Mouse (Mus musculus) stomach, embryonic 15.5 days (tissue): Measurements from ENCODE around the gene Harbi1. TPM values are rescaled to one million over a fixed set of nuclear protein-coding genes. Genes with fewer than 3 reads are reported as not detected.
A peak's percentile ranks its signal among the peaks of the same experiment; 100 is the strongest.

Experiments
- ATAC-seq: fragments of 200-750 bp; cut with Nextera tagmentation; 2 replicates; pipeline ENCODE4 v1.8.0; 2017; ENCODE audit warnings: low read depth, moderate number of reproducible peaks, moderate TSS enrichment; ENCODE audit not compliant: insufficient read depth, low FRiP score
- H3K27ac ChIP-seq: fragments of 300-500 bp; sonication (generic); 2 replicates; pipeline ENCODE4 v1.5.1; 2015; ENCODE audit warnings: mild to moderate bottlenecking, inconsistent platforms
- H3K27me3 ChIP-seq: fragments of 300-500 bp; sonication (generic); replicated peaks from 2 replicates; pipeline ENCODE4 v1.6.1; 2015; ENCODE audit warnings: inconsistent platforms
- H3K36me3 ChIP-seq: fragments of 300-500 bp; sonication (generic); 2 replicates; pipeline ENCODE4 v1.6.1; 2015; ENCODE audit warnings: inconsistent platforms
- H3K4me1 ChIP-seq: fragments of 300-500 bp; sonication (generic); 2 replicates; pipeline ENCODE4 v1.6.1; 2015; ENCODE audit warnings: inconsistent platforms
- H3K4me2 ChIP-seq: fragments of 300-500 bp; sonication (generic); 2 replicates; pipeline ENCODE4 v1.6.1; 2015; ENCODE audit warnings: mild to moderate bottlenecking, inconsistent platforms
- H3K4me3 ChIP-seq: fragments of 300-500 bp; sonication (generic); replicated peaks from 2 replicates; pipeline ENCODE4 v1.5.1; 2015; ENCODE audit warnings: inconsistent platforms
- H3K9ac ChIP-seq: fragments of 300-500 bp; sonication (generic); 2 replicates; pipeline ENCODE4 v1.6.1; 2015; ENCODE audit warnings: inconsistent platforms
- H3K9me3 ChIP-seq: fragments of 300-500 bp; sonication (generic); 2 replicates; pipeline ENCODE4 v1.6.1; 2016; ENCODE audit warnings: inconsistent platforms
- WGBS: fragments of 180-500 bp; shearing (Covaris S2); methylation state at CpG from one replicate; pipeline ENCODE4 v1.1.7; 2015; 5-methylcytosine and 5-hydroxymethylcytosine counted together
- polyA plus RNA-seq: library from polyadenylated mRNA; unstranded; fragments of >200 nt; fragmentation: Nextera tagmentation; extraction: Ambion mirVana; gene quantifications from 2 replicates; pipeline ENCODE4 v1.2.1, GENCODE M21; 2015

Gene Harbi1
- 21.3 and 21.8 TPM in 2 replicates for polyA plus RNA-seq

DNA sequence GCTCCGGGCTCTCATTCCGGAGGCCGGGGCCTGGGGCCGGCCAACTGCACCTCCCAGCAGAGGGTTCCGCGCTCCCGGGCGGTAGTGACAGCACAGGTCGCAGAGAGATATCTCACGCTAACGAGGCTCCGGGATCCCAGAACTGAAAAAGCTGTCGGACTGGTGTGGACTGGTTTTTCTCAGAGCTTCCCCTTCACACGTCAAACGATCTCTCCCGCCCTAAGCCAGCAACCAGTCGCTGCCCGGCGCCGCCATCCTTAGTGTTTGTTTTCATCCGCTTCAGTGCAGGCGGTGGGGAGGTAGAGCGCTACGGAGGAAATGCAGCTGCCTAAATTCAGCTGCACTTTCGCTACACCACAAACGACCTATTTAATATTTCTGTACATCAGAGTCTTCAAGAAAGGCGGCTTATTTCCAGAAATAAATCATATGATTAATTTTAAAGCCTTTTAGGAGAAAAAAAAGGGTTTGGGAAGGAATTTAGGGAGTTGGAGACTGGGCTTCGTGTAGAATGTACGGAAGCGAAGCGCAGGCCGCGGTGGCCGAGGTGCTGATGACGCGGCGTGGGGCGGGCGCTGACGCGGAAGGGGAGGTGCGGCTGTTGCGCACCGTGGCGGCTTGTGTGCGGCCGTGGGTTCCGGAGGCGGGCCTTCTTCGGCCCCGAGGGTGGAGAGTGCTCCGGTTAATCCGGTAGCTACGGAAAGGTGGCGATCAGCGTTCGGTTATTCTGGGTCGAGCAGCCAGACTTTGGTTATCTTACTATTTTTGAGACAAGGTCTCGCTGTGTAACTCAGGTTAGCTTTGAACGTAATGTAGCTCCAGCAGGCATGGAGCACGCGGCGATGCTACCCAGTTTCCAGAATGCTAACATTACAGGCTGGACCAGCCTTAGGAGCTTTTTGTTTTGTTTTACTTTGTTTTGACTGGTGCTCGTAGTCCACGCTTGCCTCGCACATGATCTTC lies at the start of gene Harbi1, which contains the start of gene Atg13:
Gene Harbi1, plus strand, starts transcription at position 581 of the 963 bp plus-strand sequence.
Gene Atg13, minus strand, starts transcription at position 305 of the 963 bp plus-strand sequence.
- Histone ChIP-seq H3K27ac (peak within 1 kb of the TSS; percentile 88), H3K36me3 (no peaks in the 10 kb centered on the region), H3K9me3 (no peaks in the 10 kb centered on the region), H3K9ac (peak within 1 kb of the TSS; percentile 80), H3K4me3 (peak within 1 kb of the TSS; percentile 99), H3K27me3 (no peaks in the 10 kb centered on the region), H3K4me1 (peaks cover 2% of the 10 kb centered on the region; the same call in 1 of the 2 replicates), H3K4me2 (peak within 1 kb of the TSS; percentile 84)
- ATAC-seq: peak; percentile 98
- WGBS: under 1% methylated on average over 66 of the region's 66 CpGs

DNA sequence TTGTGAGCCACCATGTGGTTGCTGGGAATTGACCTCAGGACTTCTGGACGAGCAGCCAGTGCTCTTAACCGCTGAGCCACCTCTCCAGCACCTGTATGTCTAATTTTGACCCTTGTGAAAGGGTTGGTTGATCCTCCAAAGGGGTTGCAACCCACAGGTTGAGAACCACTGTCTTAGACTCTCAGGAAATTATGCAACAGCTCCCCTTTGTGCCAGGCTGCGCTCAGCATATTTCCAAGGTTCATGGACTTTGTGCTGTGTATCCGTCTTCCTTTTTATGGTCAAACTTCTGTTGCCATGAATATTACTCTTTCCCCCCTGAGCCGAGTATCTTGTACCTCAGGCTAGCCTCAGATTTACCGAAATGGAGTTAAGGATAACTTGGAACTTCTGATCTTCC lies 49.7 kb upstream of the Harbi1 start:
- H3K36me3 ChIP-seq: peaks cover 66% of the 10 kb centered on the region

DNA sequence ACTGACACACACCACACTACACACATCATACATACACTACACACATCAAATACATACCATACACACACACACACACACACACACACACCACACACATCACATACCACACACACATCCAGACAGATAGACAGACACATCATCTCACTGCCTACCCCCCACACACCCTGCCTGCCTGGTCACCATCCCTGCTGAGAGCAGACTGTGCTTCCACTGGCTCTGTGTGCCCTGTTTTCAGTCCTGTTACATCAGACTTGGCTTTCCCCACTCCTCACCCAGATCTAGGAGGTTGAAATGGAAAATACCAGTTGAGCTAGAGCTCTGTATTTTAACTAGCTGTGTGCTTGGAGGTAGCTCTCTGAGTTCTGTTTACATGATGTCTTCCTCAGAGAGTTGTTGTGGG lies 45.9 kb upstream of the Harbi1 start:
- no peaks in the 10 kb centered on the region for H3K27me3 ChIP-seq
- no peak for ATAC-seq
- H3K4me1 ChIP-seq: no peaks in the 10 kb centered on the region
- H3K36me3 ChIP-seq: peaks cover 50% of the 10 kb centered on the region
- H3K9ac ChIP-seq: no peak overlapping the region
- H3K4me3 ChIP-seq: no peak overlapping the region
- no peak overlapping the region for H3K4me2 ChIP-seq
- H3K9me3 ChIP-seq: no peaks in the 10 kb centered on the region
- H3K27ac ChIP-seq: no peak overlapping the region

More for the DNA sequence above, 49.7 kb upstream of the Harbi1 start:
- no peak overlapping the region for H3K9ac ChIP-seq
- no peak overlapping the region for H3K4me3 ChIP-seq
- WGBS: 88% methylated on average over 6 of the region's 6 CpGs
- H3K4me2 ChIP-seq: no peak overlapping the region
- H3K4me1 ChIP-seq: no peaks in the 10 kb centered on the region
- H3K27me3 ChIP-seq: no peaks in the 10 kb centered on the region
- H3K27ac ChIP-seq: no peak overlapping the region
- ATAC-seq: no peak
- H3K9me3 ChIP-seq: no peaks in the 10 kb centered on the region

DNA sequence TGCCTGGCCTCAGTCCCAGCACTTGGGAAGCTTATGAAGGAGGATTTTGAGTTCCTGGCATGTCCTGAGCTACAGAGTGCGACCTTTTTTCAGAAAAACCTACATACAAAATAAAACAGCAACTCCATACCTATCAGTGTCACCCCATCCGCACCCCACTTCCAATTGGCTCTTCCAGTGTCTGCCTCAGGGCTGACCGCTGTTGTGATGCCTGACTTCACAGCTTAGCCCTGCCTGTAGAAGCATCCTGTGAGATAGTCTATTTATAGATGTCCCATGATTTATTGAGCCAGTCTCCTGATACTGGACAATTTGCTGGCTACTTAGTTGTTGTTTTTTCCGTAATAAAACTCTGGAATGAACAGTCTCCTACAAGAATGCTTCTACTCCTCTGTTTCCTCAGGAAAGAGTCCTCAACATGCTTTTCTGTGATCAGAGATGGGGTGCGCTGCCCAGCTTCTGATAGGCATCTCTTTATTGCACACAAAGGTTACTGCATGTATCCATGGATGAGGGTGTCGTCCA lies 44.2 kb upstream of the Harbi1 start:
- H3K36me3 ChIP-seq: peaks cover 50% of the 10 kb centered on the region
- H3K4me3 ChIP-seq: no peak overlapping the region
- no peak overlapping the region for H3K27ac ChIP-seq
- no peak for ATAC-seq
- H3K27me3 ChIP-seq: no peaks in the 10 kb centered on the region
- no peak overlapping the region for H3K9ac ChIP-seq
- no peaks in the 10 kb centered on the region for H3K9me3 ChIP-seq
- H3K4me2 ChIP-seq: no peak overlapping the region
- 90% methylated on average over 6 of the region's 6 CpGs for WGBS
- H3K4me1 ChIP-seq: no peaks in the 10 kb centered on the region

DNA sequence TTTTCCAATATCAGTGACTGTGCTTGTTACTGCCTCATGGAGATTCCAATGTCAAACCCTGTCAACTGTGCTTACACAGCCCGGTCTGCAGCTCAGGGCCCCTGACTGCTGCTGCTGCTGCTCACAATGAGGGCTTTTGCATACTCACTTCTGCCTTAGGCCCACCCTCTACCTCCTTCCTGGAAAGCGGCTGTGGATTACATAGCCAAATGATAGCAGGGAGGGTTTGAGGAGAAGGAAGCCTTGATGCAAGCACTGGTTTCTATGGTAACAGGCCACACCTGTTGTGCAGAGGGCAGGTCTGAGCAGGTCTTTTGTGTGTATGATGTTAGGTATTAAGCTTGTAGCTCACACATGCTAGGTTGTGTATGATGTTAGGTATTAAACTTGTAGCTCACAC lies 42.9 kb upstream of the Harbi1 start:
- H3K27ac ChIP-seq: no peak overlapping the region
- H3K27me3 ChIP-seq: no peaks in the 10 kb centered on the region
- no peak overlapping the region for H3K4me3 ChIP-seq
- no peaks in the 10 kb centered on the region for H3K9me3 ChIP-seq
- peak; percentile 79 for ATAC-seq
- no peak overlapping the region for H3K9ac ChIP-seq
- 54% methylated on average over 2 of the region's 2 CpGs for WGBS
- H3K4me2 ChIP-seq: no peak overlapping the region
- peaks cover 45% of the 10 kb centered on the region for H3K36me3 ChIP-seq
- H3K4me1 ChIP-seq: no peaks in the 10 kb centered on the region

DNA sequence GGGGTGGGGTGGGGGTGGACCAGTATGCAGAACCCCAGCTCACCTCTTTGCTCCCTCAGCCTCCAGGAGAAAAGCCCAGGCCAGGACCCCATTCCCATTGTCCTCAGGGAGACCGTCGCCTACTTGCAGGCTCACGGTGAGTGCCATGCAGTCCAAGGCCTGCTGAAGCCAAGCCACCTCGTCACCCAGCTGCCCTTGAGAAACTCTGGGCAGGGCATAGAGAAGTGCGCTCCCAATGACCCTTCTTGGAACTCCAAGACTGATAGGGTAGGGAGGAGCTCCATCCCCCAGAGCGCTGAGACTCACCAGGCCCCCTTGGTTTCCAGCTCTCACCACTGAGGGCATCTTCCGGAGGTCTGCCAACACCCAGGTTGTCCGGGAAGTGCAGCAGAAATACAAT lies 41.3 kb upstream of the Harbi1 start:
- H3K4me1 ChIP-seq: no peaks in the 10 kb centered on the region
- no peak overlapping the region for H3K9ac ChIP-seq
- no peaks in the 10 kb centered on the region for H3K27me3 ChIP-seq
- no peak overlapping the region for H3K27ac ChIP-seq
- no peak overlapping the region for H3K4me3 ChIP-seq
- H3K4me2 ChIP-seq: no peak overlapping the region
- H3K9me3 ChIP-seq: no peaks in the 10 kb centered on the region
- H3K36me3 ChIP-seq: peaks cover 42% of the 10 kb centered on the region
- 91% methylated on average over 8 of the region's 8 CpGs for WGBS
- ATAC-seq: no peak

DNA sequence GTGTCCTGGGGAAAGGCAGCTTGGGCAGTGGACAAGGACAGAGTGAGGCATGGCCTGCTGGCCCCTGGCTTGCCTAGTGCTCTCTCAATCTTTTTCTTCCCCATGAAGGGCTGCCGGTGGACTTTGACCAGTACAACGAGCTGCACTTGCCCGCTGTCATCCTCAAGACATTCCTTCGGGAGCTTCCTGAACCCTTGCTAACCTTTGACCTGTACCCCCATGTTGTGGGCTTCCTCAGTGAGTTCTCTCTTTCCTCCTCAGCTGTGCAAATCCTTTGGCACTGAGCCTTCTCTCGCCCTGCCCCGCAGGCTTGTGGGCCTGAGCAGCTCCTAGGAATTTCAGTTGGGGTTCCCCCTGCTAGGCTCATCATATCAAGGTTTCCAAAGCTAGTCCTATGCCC lies 40.6 kb upstream of the Harbi1 start:
- H3K27me3 ChIP-seq: no peaks in the 10 kb centered on the region
- H3K27ac ChIP-seq: no peak overlapping the region
- H3K4me1 ChIP-seq: no peaks in the 10 kb centered on the region
- WGBS: 81% methylated on average over 6 of the region's 6 CpGs
- no peaks in the 10 kb centered on the region for H3K9me3 ChIP-seq
- H3K36me3 ChIP-seq: peaks cover 42% of the 10 kb centered on the region
- H3K4me2 ChIP-seq: no peak overlapping the region
- no peak overlapping the region for H3K9ac ChIP-seq
- no peak overlapping the region for H3K4me3 ChIP-seq
- ATAC-seq: no peak

DNA sequence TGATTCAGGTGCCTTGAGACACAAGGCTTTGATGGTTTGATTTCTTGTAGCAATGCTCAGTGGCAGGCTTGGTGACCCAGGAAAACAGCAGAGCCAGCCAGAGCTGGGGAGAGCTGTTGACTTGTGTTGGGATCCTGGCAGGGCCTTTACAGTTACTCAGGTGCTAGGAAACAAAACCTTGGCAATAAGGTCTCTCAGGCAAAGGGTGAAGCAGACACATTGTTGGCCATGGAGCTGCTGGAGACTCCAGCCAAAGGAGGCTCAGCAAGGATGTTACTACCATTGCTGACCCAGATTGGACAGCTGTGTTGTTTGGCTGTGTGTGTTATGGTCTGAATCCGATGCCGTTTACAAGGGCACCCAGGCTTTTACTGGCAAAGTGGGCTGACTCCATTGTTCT lies 37.1 kb upstream of the Harbi1 start:
- Histone ChIP-seq H3K4me3 (no peak overlapping the region), H3K4me2 (no peak overlapping the region), H3K36me3 (peaks cover 56% of the 10 kb centered on the region), H3K27me3 (no peaks in the 10 kb centered on the region), H3K9me3 (no peaks in the 10 kb centered on the region), H3K9ac (no peak overlapping the region), H3K4me1 (no peaks in the 10 kb centered on the region), H3K27ac (no peak overlapping the region)
- ATAC-seq: no peak
- 88% methylated on average over 2 of the region's 2 CpGs for WGBS

DNA sequence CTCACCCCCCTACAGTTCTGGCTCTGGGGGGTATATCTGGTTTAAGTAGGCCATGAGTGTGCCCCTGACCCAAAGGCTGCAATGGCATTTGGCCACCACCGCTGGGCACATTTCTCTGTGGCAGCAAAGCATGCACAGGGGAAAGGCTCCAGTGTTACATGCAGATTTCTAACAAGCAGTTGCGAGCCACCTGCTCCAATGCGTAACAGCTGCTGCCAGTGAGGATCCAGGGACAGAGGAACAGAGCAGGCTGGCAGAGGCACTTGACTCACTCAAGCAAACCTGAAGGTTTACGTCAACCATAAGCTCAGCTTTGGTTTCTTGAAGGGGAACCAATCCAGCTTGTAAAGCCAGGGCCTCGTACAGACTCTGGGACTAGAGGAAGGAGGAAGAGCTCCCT lies 35.8 kb upstream of the Harbi1 start:
- Histone ChIP-seq H3K36me3 (peaks cover 49% of the 10 kb centered on the region), H3K9me3 (no peaks in the 10 kb centered on the region), H3K27ac (no peak overlapping the region), H3K4me2 (no peak overlapping the region), H3K4me1 (no peaks in the 10 kb centered on the region), H3K4me3 (no peak overlapping the region), H3K9ac (no peak overlapping the region), H3K27me3 (no peaks in the 10 kb centered on the region)
- WGBS: 90% methylated on average over 5 of the region's 5 CpGs
- no peak for ATAC-seq

DNA sequence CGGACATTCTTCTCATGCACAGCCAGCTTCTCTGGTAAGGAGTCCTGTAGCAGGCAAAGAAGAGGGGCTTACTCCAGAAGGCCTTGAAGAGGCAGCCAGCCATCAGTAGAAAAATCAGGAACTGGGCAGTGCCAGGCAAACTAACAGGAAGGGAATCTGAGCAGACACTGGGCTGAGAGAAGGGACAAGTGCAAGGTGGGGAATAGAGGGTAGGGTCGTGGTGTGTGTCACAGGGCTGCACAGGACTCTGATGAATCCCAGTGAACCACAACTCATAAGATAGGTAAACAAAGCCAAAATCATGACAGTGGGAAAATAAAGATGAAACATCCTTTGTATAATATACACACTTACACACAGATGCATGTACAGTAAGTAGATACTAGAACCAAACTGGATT lies 34.2 kb upstream of the Harbi1 start:
- no peaks in the 10 kb centered on the region for H3K4me1 ChIP-seq
- ATAC-seq: no peak
- H3K9ac ChIP-seq: no peak overlapping the region
- no peaks in the 10 kb centered on the region for H3K27me3 ChIP-seq
- H3K4me3 ChIP-seq: no peak overlapping the region
- 66% methylated on average over 2 of the region's 2 CpGs for WGBS
- H3K4me2 ChIP-seq: no peak overlapping the region
- no peaks in the 10 kb centered on the region for H3K9me3 ChIP-seq
- H3K27ac ChIP-seq: no peak overlapping the region
- peaks cover 42% of the 10 kb centered on the region for H3K36me3 ChIP-seq

DNA sequence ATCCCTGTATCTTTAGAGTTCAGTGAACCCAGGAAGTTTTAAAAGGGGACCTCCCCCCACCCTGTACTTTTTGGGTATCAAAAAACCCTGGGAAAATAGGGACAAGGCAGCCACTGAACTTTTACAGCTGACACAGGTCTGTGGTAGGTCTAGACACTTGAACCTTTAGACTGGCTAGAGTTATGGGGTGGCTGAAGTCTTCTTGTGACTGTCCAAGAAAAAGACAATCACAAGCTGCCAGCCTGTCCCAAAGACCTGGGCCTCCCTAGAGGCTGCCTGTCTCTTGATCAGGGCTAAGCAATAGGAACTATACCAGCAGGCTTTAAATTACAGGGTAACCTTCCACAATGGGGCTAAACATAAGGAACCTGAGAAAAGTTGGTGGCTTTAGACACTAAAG lies 33.7 kb upstream of the Harbi1 start:
- H3K27ac ChIP-seq: no peak overlapping the region
- no peaks in the 10 kb centered on the region for H3K27me3 ChIP-seq
- no peak overlapping the region for H3K9ac ChIP-seq
- H3K4me2 ChIP-seq: no peak overlapping the region
- no peak for ATAC-seq
- no peaks in the 10 kb centered on the region for H3K4me1 ChIP-seq
- H3K4me3 ChIP-seq: no peak overlapping the region
- no peaks in the 10 kb centered on the region for H3K9me3 ChIP-seq
- H3K36me3 ChIP-seq: peaks cover 37% of the 10 kb centered on the region

DNA sequence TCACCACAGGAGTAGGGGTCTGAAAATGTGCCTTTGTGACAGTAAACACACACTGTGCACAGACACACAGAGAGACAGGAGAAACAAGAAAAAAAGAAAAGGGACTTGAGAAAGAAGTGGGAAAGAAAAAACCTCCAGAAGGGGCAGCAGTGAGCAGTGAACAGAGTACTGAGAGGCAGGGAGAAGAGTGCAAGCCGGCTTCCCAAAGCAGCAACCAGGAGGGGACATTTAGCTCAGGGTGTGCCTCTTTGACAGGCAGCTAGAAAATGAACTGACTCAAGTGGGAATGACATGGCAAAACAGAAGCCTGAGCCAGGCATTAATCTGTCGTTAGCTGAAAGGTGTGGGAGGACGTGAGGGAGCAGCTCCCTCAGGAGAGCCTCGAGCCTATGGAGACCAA lies 27.8 kb upstream of the Harbi1 start:
- H3K27me3 ChIP-seq: no peaks in the 10 kb centered on the region
- peaks cover 26% of the 10 kb centered on the region for H3K36me3 ChIP-seq
- WGBS: 52% methylated on average over 4 of the region's 4 CpGs
- H3K27ac ChIP-seq: peak overlapping the region; percentile 21; the same call in 1 of the 2 replicates
- H3K4me2 ChIP-seq: no peak overlapping the region
- ATAC-seq: no peak
- no peak overlapping the region for H3K9ac ChIP-seq
- H3K4me3 ChIP-seq: no peak overlapping the region
- no peaks in the 10 kb centered on the region for H3K4me1 ChIP-seq
- no peaks in the 10 kb centered on the region for H3K9me3 ChIP-seq
